Mouse (Mus musculus): ENCODE results near the gene Spice1.

Gene Spice1

DNA sequence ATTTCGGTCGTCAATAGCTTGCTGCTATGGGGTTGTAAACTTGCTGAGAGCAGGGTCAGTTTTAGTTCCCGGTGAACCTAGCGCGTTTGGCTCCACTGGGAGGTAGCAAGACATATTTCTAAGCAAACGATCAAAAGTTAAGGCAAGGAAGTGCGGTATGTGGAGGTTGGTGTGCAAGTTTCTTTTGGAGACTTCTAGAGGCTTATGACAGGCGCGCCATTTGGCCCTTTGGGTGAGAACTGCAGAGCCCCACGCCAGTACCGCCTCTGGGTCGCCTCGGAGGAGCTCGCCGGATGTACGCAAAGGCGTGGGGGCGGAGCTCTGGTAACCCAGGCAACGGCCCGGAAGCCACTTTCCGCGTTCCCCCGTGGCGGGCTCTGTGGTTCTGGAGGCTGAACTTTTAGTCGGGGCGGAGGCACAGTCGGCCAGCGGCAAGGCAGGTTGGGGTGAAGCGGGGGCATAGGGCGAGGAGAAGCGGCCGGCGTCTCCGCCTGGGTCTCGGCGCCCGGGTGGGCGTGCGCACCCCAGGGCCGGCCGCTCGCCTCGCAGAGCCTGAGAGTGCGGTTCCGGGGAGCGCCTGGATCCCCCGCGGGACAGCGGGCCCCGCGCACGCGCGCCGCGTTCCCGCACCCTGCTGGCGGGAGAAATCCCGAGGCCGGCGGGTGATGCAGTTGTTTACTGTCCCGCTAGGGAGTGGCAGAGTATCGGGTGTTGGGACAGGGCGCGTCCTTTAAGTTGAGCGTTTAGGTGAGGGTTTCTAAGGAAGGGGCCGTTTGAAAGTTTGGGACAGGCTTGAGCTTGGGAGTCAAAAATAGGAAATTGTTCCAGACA lies at the start of gene Spice1:
Gene Spice1 (plus strand): TSS at position 51 of the 831 bp plus-strand sequence.
- ATAC-seq (ENCODE audit: insufficient number of reproducible peaks, low FRiP score, low TSS enrichment) = peak; percentile 99

DNA sequence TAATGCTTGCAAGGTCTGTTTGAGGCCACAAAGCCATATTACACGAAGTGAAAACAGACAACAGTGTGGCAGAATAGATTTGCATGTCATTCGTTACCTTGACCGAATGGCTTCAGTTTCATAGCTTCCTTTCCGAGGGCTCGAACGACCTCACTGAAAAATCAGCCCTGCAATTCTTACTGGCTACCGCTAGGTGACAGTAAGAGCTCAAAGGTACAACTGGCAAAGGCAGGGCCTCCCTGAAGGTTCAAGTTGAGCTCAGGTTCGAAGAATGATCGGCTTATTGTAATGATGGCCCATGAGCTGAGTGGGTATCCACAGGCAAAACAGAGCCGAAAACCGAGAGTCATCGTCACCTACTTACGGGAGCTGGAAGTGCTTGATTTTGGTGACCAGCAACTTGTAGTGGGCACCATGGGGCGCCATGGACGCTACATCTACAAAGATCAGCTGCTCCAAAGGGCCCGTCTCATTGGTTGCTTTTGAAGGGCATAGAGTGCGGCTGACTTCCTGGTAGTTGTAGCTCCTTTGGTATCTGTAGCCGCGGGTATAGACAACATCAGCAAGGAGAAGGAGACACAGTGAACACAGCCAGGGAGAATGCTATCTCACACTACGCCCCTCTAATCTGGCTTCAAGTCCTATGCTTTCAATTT lies 47.4 kb upstream of the Spice1 start:
- no peak for ATAC-seq (ENCODE audit: insufficient number of reproducible peaks, low FRiP score, low TSS enrichment)

DNA sequence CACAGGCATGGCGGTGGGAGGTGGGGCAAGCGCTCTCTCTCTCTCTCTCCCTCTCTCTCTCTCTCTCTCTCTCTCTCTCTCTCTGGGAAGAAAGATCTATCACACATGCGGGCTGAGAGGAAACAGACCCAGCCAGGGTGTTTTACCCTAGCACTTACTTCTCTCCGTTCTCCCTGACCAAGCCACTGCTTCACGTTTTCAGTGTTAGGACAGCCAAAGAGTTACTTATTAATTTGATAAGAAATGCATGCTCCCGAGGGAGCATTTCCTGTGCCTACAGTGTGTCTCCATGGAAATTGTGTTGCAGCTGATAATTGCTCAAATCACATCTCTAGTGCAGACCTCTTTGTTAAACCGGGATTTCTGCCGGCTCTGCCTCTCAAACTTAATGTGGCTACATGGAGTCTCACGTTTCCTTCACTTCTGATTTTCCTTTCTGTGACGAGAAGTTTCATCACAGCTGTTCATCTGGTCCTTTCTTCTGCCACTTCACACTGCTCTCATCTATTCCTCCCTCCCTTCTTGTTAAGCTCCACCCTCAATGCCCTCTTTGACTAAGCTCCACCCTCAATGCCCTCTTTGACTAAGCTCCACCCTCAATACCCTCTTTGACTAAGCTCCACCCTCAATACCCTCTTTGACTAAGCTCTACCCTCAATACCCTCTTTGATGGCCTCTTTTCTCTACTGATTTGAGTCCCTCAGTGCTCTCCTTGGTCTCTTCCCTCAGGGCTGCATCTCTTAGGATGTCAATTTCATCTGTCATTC lies 44.6 kb upstream of the Spice1 start:
- no peak for ATAC-seq (ENCODE audit: insufficient number of reproducible peaks, low FRiP score, low TSS enrichment)

DNA sequence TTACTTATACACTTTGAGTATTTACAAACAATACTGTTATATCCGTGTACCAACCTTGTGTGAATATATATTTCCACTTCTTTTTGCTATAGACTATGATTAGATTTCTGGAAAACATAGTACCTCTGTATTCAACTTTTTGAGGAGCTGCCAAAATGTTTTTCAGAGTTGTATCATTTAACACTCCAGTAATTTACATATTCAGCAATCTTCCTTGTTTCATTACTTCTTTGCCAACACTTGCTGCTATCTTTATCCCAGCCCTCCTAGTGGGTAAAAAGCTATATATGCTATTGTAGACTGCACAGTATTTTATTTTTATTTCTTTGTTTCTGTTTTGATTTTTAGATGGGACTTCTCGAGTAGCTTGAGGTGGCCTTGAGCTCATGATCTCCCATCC lies 43.1 kb upstream of the Spice1 start:
- ATAC-seq (ENCODE audit: insufficient number of reproducible peaks, low FRiP score, low TSS enrichment) = no peak

DNA sequence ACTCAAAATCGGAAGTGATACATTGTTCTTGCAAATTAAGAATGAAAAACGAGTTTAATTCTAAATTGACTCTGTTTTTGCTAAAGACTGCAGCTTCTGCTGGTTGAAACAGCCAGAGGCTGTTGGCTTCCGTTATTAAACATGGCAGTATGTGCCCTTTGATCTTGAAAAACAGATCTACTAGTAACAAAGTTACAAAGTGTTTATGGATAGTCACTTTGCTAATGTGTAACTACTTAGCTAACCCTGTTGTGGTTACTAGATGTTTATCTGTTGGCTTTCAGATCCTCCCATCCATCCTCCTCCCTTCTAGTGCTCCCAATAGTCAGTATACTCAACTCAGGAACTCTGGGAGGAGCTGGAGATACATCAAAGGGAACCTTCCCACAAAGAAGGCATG lies 41.3 kb upstream of the Spice1 start:
- ATAC-seq (ENCODE audit: insufficient number of reproducible peaks, low FRiP score, low TSS enrichment) = no peak

- ATAC-seq (ENCODE audit: insufficient number of reproducible peaks, low FRiP score, low TSS enrichment) = no peak
Measured at GRCm38 (mm10) chr16:44313422-44313821, 33.5 kb upstream of the Spice1 start.

- no peak for ATAC-seq (ENCODE audit: insufficient number of reproducible peaks, low FRiP score, low TSS enrichment)
Measured at GRCm38 (mm10) chr16:44316350-44316749, 30.6 kb upstream of the Spice1 start.

DNA sequence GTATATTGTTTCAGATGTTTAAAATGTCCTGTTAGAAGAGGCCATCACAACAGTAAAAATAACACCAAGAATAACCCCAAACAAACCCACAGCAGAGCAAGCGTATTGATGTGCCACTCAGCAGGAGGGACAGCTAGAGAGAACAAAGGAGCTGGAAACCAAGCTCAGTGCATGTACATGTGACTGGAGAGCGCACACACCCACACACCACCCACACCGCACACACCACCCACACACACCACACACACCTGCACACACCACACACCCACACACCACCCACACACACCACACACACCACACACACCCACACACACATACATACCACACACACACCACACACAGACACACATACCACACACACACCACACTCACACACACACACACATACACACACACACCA lies 26.7 kb upstream of the Spice1 start:
- no peak for ATAC-seq (ENCODE audit: insufficient number of reproducible peaks, low FRiP score, low TSS enrichment)

- ATAC-seq (ENCODE audit: insufficient number of reproducible peaks, low FRiP score, low TSS enrichment) = no peak
Measured at GRCm38 (mm10) chr16:44328644-44329043, 18.3 kb upstream of the Spice1 start.

DNA sequence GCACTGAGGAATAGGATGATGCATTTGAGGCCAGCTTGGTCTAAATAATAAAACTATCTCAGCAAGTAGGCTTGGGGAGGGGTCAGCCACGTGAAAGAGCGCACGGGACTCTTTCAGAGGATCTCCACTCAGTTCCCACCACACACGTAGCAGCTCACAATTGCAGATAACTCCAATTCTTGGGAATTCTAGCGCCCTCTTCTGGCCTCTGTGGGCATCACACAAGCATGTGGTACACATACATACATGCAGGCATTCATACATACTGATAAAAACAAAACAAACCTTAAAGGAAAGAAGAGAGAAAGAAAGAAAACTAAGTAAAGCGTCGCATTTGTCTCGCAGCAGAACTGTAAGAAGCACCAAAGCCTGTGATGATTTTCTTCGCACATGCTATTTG lies 16.3 kb upstream of the Spice1 start:
- no peak for ATAC-seq (ENCODE audit: insufficient number of reproducible peaks, low FRiP score, low TSS enrichment)

- ATAC-seq (ENCODE audit: insufficient number of reproducible peaks, low FRiP score, low TSS enrichment) = peak; percentile 69
Measured at GRCm38 (mm10) chr16:44331154-44331553, 15.8 kb upstream of the Spice1 start.

DNA sequence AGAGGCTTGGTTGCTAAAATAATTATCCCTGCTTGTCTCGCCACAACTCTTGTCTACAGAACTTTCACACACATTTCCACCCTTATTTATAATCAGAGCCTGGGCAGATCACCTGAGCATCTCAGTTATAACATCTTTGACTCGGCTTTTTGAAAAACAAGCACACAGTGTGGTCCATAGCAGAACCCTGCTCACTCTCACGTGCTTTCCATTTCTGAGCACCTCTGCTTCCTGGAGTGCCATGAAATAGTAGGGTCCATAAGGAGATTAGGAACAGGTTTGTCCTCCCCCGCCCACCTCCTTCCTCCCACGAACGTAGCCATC lies 15.3 kb upstream of the Spice1 start:
- 0 out of 2 replicates have a peak, but pooled peaks have one; percentile 4 for ATAC-seq (ENCODE audit: insufficient number of reproducible peaks, low FRiP score, low TSS enrichment)

DNA sequence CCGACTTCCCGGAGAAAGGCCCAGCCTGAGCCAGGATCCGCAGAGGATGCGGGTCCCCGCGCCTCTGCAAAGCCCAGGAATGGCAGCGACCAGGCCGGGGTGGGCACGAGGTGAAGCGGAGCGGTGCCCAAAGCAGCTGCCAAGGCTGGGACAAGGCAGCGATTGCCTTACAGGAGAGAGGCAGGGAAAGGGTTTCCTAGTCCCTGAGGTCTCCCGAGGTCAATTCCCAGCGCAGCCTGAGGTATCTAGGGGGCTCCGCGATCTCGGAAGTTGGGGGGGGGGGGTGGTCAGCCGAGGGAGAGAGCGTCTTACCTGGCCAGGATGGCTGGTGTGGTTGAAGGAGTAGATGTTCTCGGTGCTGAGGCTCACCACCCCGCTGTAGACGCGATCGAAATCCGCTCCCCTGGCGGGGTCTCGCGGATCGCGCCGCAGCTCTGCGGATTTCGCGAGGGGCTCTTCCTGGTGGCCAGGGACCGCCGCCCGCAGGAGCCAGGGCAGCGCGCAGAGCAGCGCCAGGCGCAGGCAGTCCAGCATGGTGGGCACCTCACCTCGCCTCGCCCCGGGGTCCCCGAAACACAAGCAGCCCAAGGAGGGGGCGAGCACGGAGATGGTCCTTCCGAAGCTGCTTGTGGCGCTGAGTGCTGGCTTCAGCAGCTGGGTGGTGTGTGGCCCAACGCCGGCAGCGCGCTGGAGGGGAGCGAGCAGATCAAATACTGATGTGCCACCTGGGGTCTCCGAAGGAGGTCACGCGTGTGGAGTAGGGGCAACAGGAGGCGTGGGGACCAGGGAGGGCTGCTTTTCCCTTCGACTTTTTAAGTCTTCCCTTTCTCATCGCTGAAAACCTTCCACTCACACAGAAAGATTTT lies 14.7 kb upstream of the Spice1 start:
- peak; percentile 42 for ATAC-seq (ENCODE audit: insufficient number of reproducible peaks, low FRiP score, low TSS enrichment)

DNA sequence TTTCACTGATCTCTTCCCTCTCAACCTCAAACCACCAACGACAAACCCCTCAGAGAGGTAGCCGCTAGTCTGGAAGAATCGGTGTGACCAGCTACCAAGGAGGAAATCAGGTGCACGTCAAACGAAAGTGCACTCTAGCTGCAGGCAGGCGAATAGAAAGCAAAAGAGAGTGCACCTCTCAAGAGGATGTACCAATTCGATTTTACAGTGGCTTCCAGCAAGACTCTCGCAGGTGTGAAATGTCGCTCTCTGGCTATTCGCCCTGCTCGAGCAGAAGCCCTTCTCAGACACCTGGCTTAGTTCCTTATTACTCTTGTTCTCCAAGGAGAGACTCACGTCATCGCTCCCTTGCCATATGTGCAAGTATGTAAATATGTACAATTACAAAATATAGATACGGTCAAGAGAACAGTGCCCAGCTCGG lies 14.0 kb upstream of the Spice1 start, which contains the start of gene Sidt1:
Gene Sidt1 (minus strand): TSS at position 336 of the 424 bp plus-strand sequence.
- ATAC-seq (ENCODE audit: insufficient number of reproducible peaks, low FRiP score, low TSS enrichment) = peak; percentile 64

GRCm38 (mm10) chr16:44337541-44337940 lies 9.4 kb upstream of the Spice1 start:
- no peak for ATAC-seq (ENCODE audit: insufficient number of reproducible peaks, low FRiP score, low TSS enrichment)

DNA sequence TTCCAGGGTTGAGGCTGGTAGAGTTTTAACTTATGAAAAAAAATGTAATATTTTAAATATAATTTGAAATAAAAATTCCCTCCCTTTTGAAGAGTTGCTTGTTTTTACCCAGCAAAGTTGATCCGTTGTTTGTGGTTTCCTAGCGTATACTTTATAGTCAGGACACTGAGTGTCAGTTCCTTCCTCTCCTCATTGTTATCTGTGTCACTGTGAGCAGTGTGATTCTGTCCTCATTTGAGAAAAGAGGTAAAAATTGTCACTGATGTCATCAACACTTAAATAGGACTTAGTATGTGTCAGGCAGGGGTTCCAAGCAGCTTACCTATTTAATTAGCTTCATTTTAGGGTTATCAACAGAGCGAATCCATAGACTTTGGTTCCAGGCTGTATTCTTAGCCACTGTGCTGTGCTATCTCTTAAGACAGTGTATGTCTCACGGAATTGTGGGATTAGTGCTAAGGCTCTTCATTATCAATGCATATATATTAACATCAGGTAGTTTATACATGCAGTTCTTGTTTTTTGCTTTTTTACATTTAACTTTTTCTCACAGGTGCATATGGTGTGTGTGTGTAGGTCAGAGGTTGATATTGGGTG lies 3.0 kb downstream of the Spice1 start:
- ATAC-seq (ENCODE audit: insufficient number of reproducible peaks, low FRiP score, low TSS enrichment) = no peak

DNA sequence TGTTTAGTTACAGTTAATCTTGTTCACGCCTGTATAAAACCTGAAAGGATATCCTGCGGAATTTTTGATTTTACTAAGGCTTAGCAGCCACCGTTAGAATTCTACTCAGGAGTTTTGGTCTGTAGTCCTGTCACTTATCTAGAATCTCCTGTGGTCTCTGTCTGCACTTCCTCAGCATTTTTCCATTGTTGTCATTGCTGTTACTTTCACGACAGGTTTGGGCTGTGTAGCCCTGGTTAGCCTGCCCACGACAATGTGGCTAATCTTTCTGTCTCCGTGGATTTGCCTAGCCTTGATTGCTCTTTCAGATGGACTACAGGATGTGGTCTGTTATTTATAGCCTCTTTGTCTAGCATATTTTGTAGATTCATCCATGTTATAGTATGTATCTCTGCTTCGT lies 9.4 kb downstream of the Spice1 start:
- no peak for ATAC-seq (ENCODE audit: insufficient number of reproducible peaks, low FRiP score, low TSS enrichment)

GRCm38 (mm10) chr16:44357571-44358268 lies 10.8 kb downstream of the Spice1 start:
- ATAC-seq (ENCODE audit: insufficient number of reproducible peaks, low FRiP score, low TSS enrichment) = no peak

Measured in cerebellum, adult (tissue).